Mouse (Mus musculus): ENCODE data around the gene Tbc1d9. TPM values are rescaled to one million over a fixed set of nuclear protein-coding genes. Genes with fewer than 3 reads are reported as not detected.

Gene Tbc1d9
- polyA plus RNA-seq, 1 experiment from 2014 or later = 0.41 TPM

GRCm38 (mm10) chr8:83160613-83161012, 4.5 kb upstream of the Tbc1d9 start:
- 77% methylated on average over 2 of the region's 2 CpGs for WGBS (ENCODE audit: insufficient replicate concordance)
- DNase-seq = no peak
- H3K27ac ChIP-seq (ENCODE audit: low read depth) = no peak overlapping the region
- H3K27me3 ChIP-seq (ENCODE audit: insufficient read depth, low read length) = peaks cover 2% of the 10 kb centered on the region
- ATAC-seq = no peak
- H3K9me3 ChIP-seq (ENCODE audit: low read length) = no peaks in the 10 kb centered on the region
- peaks cover 5% of the 10 kb centered on the region; the same call in 1 of the 2 replicates for H3K4me1 ChIP-seq (ENCODE audit: insufficient read depth)
- no peaks in the 10 kb centered on the region for H3K36me3 ChIP-seq (replicated peaks; ENCODE audit: insufficient read depth, low read length)
- no peak overlapping the region for H3K9ac ChIP-seq (replicated peaks)
- TF ChIP-seq CTCF (IDR thresholded peaks at IDR 0.05; ENCODE audit: low read depth) (no peak), EP300 (IDR thresholded peaks at IDR 0.05; ENCODE audit: low read depth) (no peak)
- H3K4me2 ChIP-seq (ENCODE audit: low read depth, low read length) = no peak overlapping the region
- no peak overlapping the region for H3K4me3 ChIP-seq (ENCODE audit: low read depth, low read length)

- WGBS (ENCODE audit: insufficient replicate concordance) = 5% methylated on average over 50 of the region's 54 CpGs
- Histone ChIP-seq H3K27ac (ENCODE audit: low read depth) (peak within 1 kb of the TSS; percentile 44; the same call in 1 of the 2 replicates), H3K4me3 (ENCODE audit: low read depth, low read length) (peak within 1 kb of the TSS; percentile 57), H3K9ac (replicated peaks) (peak within 1 kb of the TSS; percentile 69), H3K4me1 (ENCODE audit: insufficient read depth) (peaks cover 6% of the 10 kb centered on the region; the same call in 1 of the 2 replicates), H3K36me3 (replicated peaks; ENCODE audit: insufficient read depth, low read length) (no peaks in the 10 kb centered on the region), H3K4me2 (ENCODE audit: low read depth, low read length) (peak within 1 kb of the TSS; percentile 86), H3K27me3 (ENCODE audit: insufficient read depth, low read length) (peaks cover 17% of the 10 kb centered on the region), H3K9me3 (ENCODE audit: low read length) (no peaks in the 10 kb centered on the region)
- ATAC-seq (peak; percentile 50; the same call in 1 of the 2 replicates), DNase-seq (peak; percentile 52)
- TF ChIP-seq EP300 (IDR thresholded peaks at IDR 0.05; ENCODE audit: low read depth) = no peak
- no peak for TF ChIP-seq CTCF (IDR thresholded peaks at IDR 0.05; ENCODE audit: low read depth)
These were observed 1.0 kb downstream of the Tbc1d9 start, which contains the start of gene Gm10645 for GRCm38 (mm10) chr8:83165931-83166867. Gene Gm10645, minus strand, starts transcription at chr8:83166170.

DNA sequence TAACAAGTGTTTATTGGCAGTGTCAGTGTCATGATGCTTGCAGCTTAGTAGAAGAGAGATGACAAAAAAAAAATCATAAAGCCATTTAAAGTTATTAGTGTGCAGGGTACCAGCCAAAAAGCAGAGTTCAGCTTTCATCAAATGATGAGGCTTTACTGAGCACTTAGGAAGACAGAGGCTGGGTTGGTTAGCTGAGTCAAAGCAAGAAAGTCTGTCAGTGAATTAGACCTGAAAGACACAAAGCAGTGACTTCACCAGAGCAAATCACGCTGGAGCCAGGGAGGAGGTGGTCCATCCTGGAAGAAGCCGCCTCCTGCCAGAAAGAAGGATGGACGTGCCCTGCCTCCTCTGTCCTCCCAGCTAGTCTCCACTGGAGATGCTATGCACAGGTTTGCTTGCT, 2.8 kb downstream of the Tbc1d9 start:
- no peak overlapping the region for H3K4me3 ChIP-seq (ENCODE audit: low read depth, low read length)
- no peak for DNase-seq
- H3K27ac ChIP-seq (ENCODE audit: low read depth) = no peak overlapping the region
- peaks cover 6% of the 10 kb centered on the region; the same call in 1 of the 2 replicates for H3K4me1 ChIP-seq (ENCODE audit: insufficient read depth)
- 70% methylated on average over 3 of the region's 3 CpGs for WGBS (ENCODE audit: insufficient replicate concordance)
- ATAC-seq = no peak
- no peak overlapping the region for H3K9ac ChIP-seq (replicated peaks)
- no peak overlapping the region for H3K4me2 ChIP-seq (ENCODE audit: low read depth, low read length)
- no peaks in the 10 kb centered on the region for H3K9me3 ChIP-seq (ENCODE audit: low read length)
- peaks cover 17% of the 10 kb centered on the region for H3K27me3 ChIP-seq (ENCODE audit: insufficient read depth, low read length)
- H3K36me3 ChIP-seq (replicated peaks; ENCODE audit: insufficient read depth, low read length) = no peaks in the 10 kb centered on the region
- TF ChIP-seq CTCF (IDR thresholded peaks at IDR 0.05; ENCODE audit: low read depth) (no peak), EP300 (IDR thresholded peaks at IDR 0.05; ENCODE audit: low read depth) (no peak)

DNA sequence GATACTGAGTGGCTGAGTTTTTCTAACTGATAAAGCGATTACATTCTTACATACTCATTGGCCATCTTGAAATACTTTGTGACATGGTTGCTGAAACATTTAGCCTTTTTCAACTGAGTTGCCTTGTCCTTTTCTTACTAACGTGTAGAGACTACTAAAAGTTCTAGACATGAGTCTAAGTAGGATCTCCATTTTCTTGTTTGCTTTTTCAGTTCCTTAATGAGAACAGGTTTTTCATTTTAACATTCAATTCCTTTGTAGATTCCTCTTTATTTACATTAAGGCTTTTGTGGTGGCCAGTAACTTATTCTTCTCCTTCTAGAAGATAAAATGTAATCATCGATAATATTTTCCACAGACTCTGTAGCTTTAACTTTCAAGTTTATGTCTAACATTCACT, 4.0 kb downstream of the Tbc1d9 start:
- no peak overlapping the region for H3K4me3 ChIP-seq (ENCODE audit: low read depth, low read length)
- DNase-seq (no peak), ATAC-seq (no peak)
- H3K36me3 ChIP-seq (replicated peaks; ENCODE audit: insufficient read depth, low read length) = no peaks in the 10 kb centered on the region
- TF ChIP-seq EP300 (IDR thresholded peaks at IDR 0.05; ENCODE audit: low read depth) (no peak), CTCF (IDR thresholded peaks at IDR 0.05; ENCODE audit: low read depth) (no peak)
- H3K27ac ChIP-seq (ENCODE audit: low read depth) = no peak overlapping the region
- no peaks in the 10 kb centered on the region for H3K9me3 ChIP-seq (ENCODE audit: low read length)
- peaks cover 6% of the 10 kb centered on the region; the same call in 1 of the 2 replicates for H3K4me1 ChIP-seq (ENCODE audit: insufficient read depth)
- WGBS (ENCODE audit: insufficient replicate concordance) = 72% methylated on average over 3 of the region's 3 CpGs
- no peak overlapping the region for H3K4me2 ChIP-seq (ENCODE audit: low read depth, low read length)
- H3K9ac ChIP-seq (replicated peaks) = no peak overlapping the region
- H3K27me3 ChIP-seq (ENCODE audit: insufficient read depth, low read length) = peaks cover 17% of the 10 kb centered on the region

DNA sequence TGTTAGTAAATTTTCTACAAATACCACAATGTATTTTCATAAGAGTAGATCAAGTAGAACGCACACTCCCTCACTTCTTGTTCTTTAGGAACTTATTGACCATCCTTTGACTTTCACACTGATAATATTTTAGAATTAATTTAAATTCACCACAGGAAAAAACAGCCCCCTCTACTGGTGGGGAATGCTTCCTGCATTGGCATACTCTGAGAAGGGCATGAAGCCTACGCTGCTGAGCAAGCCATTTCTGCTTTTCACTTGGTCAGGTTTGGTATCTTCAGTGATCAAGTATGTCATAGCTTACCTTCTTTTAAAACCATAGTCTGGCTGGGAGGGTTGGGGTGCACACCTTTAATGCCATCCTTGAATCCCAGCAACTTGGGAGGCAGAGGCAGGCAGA, 4.6 kb downstream of the Tbc1d9 start:
- Histone ChIP-seq H3K4me2 (ENCODE audit: low read depth, low read length) (no peak overlapping the region), H3K36me3 (replicated peaks; ENCODE audit: insufficient read depth, low read length) (no peaks in the 10 kb centered on the region), H3K27me3 (ENCODE audit: insufficient read depth, low read length) (peaks cover 17% of the 10 kb centered on the region), H3K4me1 (ENCODE audit: insufficient read depth) (peaks cover 6% of the 10 kb centered on the region; the same call in 1 of the 2 replicates), H3K9ac (replicated peaks) (no peak overlapping the region), H3K27ac (ENCODE audit: low read depth) (no peak overlapping the region), H3K4me3 (ENCODE audit: low read depth, low read length) (no peak overlapping the region), H3K9me3 (ENCODE audit: low read length) (no peaks in the 10 kb centered on the region)
- WGBS (ENCODE audit: insufficient replicate concordance) = 71% methylated on average over 2 of the region's 2 CpGs
- peak; percentile 29 for DNase-seq
- ATAC-seq = no peak
- TF ChIP-seq CTCF (IDR thresholded peaks at IDR 0.05; ENCODE audit: low read depth) (peak; percentile 61), EP300 (IDR thresholded peaks at IDR 0.05; ENCODE audit: low read depth) (no peak)

GRCm38 (mm10) chr8:83170894-83171293, 5.7 kb downstream of the Tbc1d9 start:
- Histone ChIP-seq H3K4me3 (ENCODE audit: low read depth, low read length) (no peak overlapping the region), H3K9me3 (ENCODE audit: low read length) (no peaks in the 10 kb centered on the region), H3K4me1 (ENCODE audit: insufficient read depth) (peaks cover 2% of the 10 kb centered on the region; the same call in 1 of the 2 replicates), H3K27me3 (ENCODE audit: insufficient read depth, low read length) (peaks cover 11% of the 10 kb centered on the region), H3K27ac (ENCODE audit: low read depth) (no peak overlapping the region), H3K4me2 (ENCODE audit: low read depth, low read length) (no peak overlapping the region), H3K36me3 (replicated peaks; ENCODE audit: insufficient read depth, low read length) (no peaks in the 10 kb centered on the region), H3K9ac (replicated peaks) (no peak overlapping the region)
- no peak for ATAC-seq
- WGBS (ENCODE audit: insufficient replicate concordance) = 53% methylated on average over 6 of the region's 6 CpGs
- TF ChIP-seq CTCF (IDR thresholded peaks at IDR 0.05; ENCODE audit: low read depth) (no peak), EP300 (IDR thresholded peaks at IDR 0.05; ENCODE audit: low read depth) (no peak)
- DNase-seq = no peak
